Mouse (Mus musculus): ENCODE measurements around the gene Plekho2. TPM values are rescaled to one million over a fixed set of nuclear protein-coding genes. Genes with fewer than 3 reads are reported as not detected.

The Plekho2 gene
- total and polyA plus RNA-seq, 2 experiments from 2014 or later = 4.0 to 5.4 TPM

DNA sequence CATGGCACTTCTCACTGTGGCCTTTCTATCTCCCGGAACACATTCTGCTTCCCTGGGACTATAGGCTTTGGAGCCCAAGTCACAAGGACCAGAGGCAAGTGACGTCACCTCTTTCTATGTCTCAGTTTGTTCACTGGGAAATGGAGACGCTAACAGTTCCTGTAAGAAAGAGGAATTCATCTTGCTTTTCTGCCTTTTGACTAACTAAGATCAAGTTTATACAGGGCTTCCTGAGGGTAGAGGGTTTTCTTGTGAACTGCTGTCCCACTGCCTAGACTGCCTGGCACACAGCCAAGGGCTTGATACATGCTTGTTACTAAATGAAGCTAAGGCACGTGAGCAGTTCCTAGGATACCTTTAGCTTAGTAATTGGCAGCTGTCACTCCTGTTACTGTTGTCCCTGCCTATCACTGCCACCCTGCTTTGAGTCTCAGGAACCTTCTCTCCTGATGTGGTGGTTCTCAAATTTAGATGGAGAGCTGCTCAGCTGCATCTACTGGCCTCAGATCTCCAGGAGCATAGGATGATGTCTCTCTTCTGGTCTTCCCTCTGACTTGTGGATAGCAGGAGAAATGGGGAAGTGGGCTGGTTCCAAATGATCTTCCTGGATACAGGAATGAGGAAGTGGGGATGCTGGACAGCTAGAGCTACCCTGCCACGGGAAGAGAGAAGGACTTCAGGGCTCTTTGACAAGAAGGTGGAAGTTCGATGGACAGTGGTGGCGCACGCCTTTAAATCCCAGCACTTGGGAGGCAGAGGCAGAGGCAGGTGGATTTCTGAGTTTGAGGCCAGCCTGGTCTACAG is 4.2 kb downstream of the Plekho2 start:
- Histone ChIP-seq H3K4me3 (ENCODE audit: low read depth, low read length) (no peak overlapping the region), H3K9ac (no peak overlapping the region), H3K4me1 (ENCODE audit: insufficient read depth) (no peaks in the 10 kb centered on the region), H3K27me3 (ENCODE audit: insufficient read depth, low read length) (no peaks in the 10 kb centered on the region), H3K4me2 (ENCODE audit: low read depth) (no peak overlapping the region), H3K9me3 (ENCODE audit: low read length) (no peaks in the 10 kb centered on the region), H3K36me3 (ENCODE audit: insufficient read depth) (no peaks in the 10 kb centered on the region), H3K27ac (ENCODE audit: low read depth, low read length) (no peak overlapping the region)
- no peak for ATAC-seq
- no peak for TF ChIP-seq CTCF (IDR thresholded peaks at IDR 0.05; ENCODE audit: low read depth)
- 66% methylated on average over 8 of the region's 8 CpGs for WGBS
- peak; percentile 60 for DNase-seq

GRCm38 (mm10) chr9:65574513-65575392 is 5.1 kb downstream of the Plekho2 start:
- Histone ChIP-seq H3K36me3 (ENCODE audit: insufficient read depth) (no peaks in the 10 kb centered on the region), H3K27ac (ENCODE audit: low read depth, low read length) (no peak overlapping the region), H3K9me3 (ENCODE audit: low read length) (no peaks in the 10 kb centered on the region), H3K4me1 (ENCODE audit: insufficient read depth) (no peaks in the 10 kb centered on the region), H3K27me3 (ENCODE audit: insufficient read depth, low read length) (no peaks in the 10 kb centered on the region), H3K4me2 (ENCODE audit: low read depth) (no peak overlapping the region), H3K4me3 (ENCODE audit: low read depth, low read length) (no peak overlapping the region), H3K9ac (no peak overlapping the region)
- DNase-seq (no peak), ATAC-seq (no peak)
- no peak for TF ChIP-seq CTCF (IDR thresholded peaks at IDR 0.05; ENCODE audit: low read depth)
- 89% methylated on average over 11 of the region's 11 CpGs for WGBS

DNA sequence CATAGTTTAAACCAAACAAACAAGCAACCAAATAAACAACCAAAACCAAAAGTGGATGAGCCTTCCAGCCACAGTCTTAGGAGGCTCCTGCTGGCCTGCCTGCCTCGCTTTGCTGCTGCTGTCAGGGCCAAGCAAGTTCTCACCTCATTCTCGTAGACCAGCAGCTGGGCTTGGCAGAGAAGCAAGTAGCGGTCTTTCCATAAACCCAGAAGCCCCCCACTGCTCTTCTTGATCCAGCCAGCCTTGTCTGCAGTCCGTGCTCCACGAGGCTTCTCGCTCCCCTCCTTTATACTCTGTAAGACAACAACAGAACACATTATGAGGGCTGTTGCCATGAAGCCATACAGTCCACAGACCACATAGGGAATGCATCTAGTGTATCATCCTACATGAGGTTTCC is 7.0 kb downstream of the Plekho2 start:
- Histone ChIP-seq H3K4me1 (ENCODE audit: insufficient read depth) (no peaks in the 10 kb centered on the region), H3K9ac (no peak overlapping the region), H3K9me3 (ENCODE audit: low read length) (no peaks in the 10 kb centered on the region), H3K27ac (ENCODE audit: low read depth, low read length) (no peak overlapping the region), H3K4me2 (ENCODE audit: low read depth) (no peak overlapping the region), H3K36me3 (ENCODE audit: insufficient read depth) (no peaks in the 10 kb centered on the region), H3K27me3 (ENCODE audit: insufficient read depth, low read length) (no peaks in the 10 kb centered on the region), H3K4me3 (ENCODE audit: low read depth, low read length) (no peak overlapping the region)
- 75% methylated on average over 6 of the region's 6 CpGs for WGBS
- ATAC-seq (no peak), DNase-seq (no peak)
- TF ChIP-seq CTCF (IDR thresholded peaks at IDR 0.05; ENCODE audit: low read depth) = no peak

GRCm38 (mm10) chr9:65569491-65569971 is 10.3 kb downstream of the Plekho2 start:
- Histone ChIP-seq H3K27ac (ENCODE audit: low read depth, low read length) (no peak overlapping the region), H3K9ac (no peak overlapping the region), H3K4me1 (ENCODE audit: insufficient read depth) (no peaks in the 10 kb centered on the region), H3K4me2 (ENCODE audit: low read depth) (no peak overlapping the region), H3K4me3 (ENCODE audit: low read depth, low read length) (no peak overlapping the region), H3K36me3 (ENCODE audit: insufficient read depth) (no peaks in the 10 kb centered on the region), H3K9me3 (ENCODE audit: low read length) (no peaks in the 10 kb centered on the region), H3K27me3 (ENCODE audit: insufficient read depth, low read length) (no peaks in the 10 kb centered on the region)
- ATAC-seq = no peak
- TF ChIP-seq CTCF (IDR thresholded peaks at IDR 0.05; ENCODE audit: low read depth) = no peak
- DNase-seq = no peak
- whole genome bisulfite sequencing = 78% methylated on average over 6 of the region's 6 CpGs

GRCm38 (mm10) chr9:65568787-65569186 is 11.1 kb downstream of the Plekho2 start:
- ATAC-seq (no peak), DNase-seq (no peak)
- H3K36me3 ChIP-seq (ENCODE audit: insufficient read depth) = no peaks in the 10 kb centered on the region
- TF ChIP-seq CTCF (IDR thresholded peaks at IDR 0.05; ENCODE audit: low read depth) = no peak
- no peaks in the 10 kb centered on the region for H3K9me3 ChIP-seq (ENCODE audit: low read length)
- no peaks in the 10 kb centered on the region for H3K4me1 ChIP-seq (ENCODE audit: insufficient read depth)
- no peak overlapping the region for H3K27ac ChIP-seq (ENCODE audit: low read depth, low read length)
- H3K9ac ChIP-seq = no peak overlapping the region
- no peaks in the 10 kb centered on the region for H3K27me3 ChIP-seq (ENCODE audit: insufficient read depth, low read length)
- H3K4me2 ChIP-seq (ENCODE audit: low read depth) = no peak overlapping the region
- over 99% methylated on average over 6 of the region's 6 CpGs for WGBS
- H3K4me3 ChIP-seq (ENCODE audit: low read depth, low read length) = no peak overlapping the region

GRCm38 (mm10) chr9:65564698-65565097 is 15.1 kb downstream of the Plekho2 start:
- Histone ChIP-seq H3K4me1 (ENCODE audit: insufficient read depth) (no peaks in the 10 kb centered on the region), H3K9ac (no peak overlapping the region), H3K27ac (ENCODE audit: low read depth, low read length) (no peak overlapping the region), H3K4me2 (ENCODE audit: low read depth) (no peak overlapping the region), H3K9me3 (ENCODE audit: low read length) (no peaks in the 10 kb centered on the region), H3K27me3 (ENCODE audit: insufficient read depth, low read length) (no peaks in the 10 kb centered on the region), H3K36me3 (ENCODE audit: insufficient read depth) (no peaks in the 10 kb centered on the region), H3K4me3 (ENCODE audit: low read depth, low read length) (no peak overlapping the region)
- DNase-seq (no peak), ATAC-seq (no peak)
- 96% methylated on average over 2 of the region's 2 CpGs for WGBS
- no peak for TF ChIP-seq CTCF (IDR thresholded peaks at IDR 0.05; ENCODE audit: low read depth)

GRCm38 (mm10) chr9:65563073-65563472 is 16.8 kb downstream of the Plekho2 start:
- H3K9me3 ChIP-seq (ENCODE audit: low read length) = no peaks in the 10 kb centered on the region
- WGBS = 95% methylated on average over 5 of the region's 5 CpGs
- TF ChIP-seq CTCF (IDR thresholded peaks at IDR 0.05; ENCODE audit: low read depth) = no peak
- no peak for ATAC-seq
- H3K4me3 ChIP-seq (ENCODE audit: low read depth, low read length) = no peak overlapping the region
- H3K9ac ChIP-seq = no peak overlapping the region
- no peak overlapping the region for H3K4me2 ChIP-seq (ENCODE audit: low read depth)
- no peaks in the 10 kb centered on the region for H3K4me1 ChIP-seq (ENCODE audit: insufficient read depth)
- no peaks in the 10 kb centered on the region for H3K27me3 ChIP-seq (ENCODE audit: insufficient read depth, low read length)
- H3K36me3 ChIP-seq (ENCODE audit: insufficient read depth) = no peaks in the 10 kb centered on the region
- no peak for DNase-seq
- no peak overlapping the region for H3K27ac ChIP-seq (ENCODE audit: low read depth, low read length)

Data from forebrain, postnatal 0 days (tissue).